Mouse (Mus musculus) lung, postnatal 0 days (tissue): ENCODE data around the gene Nat8. TPM values are rescaled to one million over a fixed set of nuclear protein-coding genes. Genes with fewer than 3 reads are reported as not detected.
A peak's percentile ranks its signal among the peaks of the same experiment; 100 is the strongest.

Source experiments
- ATAC-seq: fragments of 200-750 bp; cut with Nextera tagmentation; 2 replicates; pipeline ENCODE4 v1.8.0; 2017; ENCODE audit warnings: moderate library complexity
- DNase-seq: peaks from one replicate; pipeline ENCODE4 v3.0.0-alpha.2; 2016; ENCODE audit warnings: low spot score
- H3K27ac ChIP-seq: fragments of 300-500 bp; sonication (generic); 2 replicates; pipeline ENCODE4 v1.5.1; 2014; ENCODE audit warnings: antibody characterized with exemption, mild to moderate bottlenecking, low read length, mixed read lengths
- H3K27me3 ChIP-seq: fragments of 300-500 bp; sonication (generic); replicated peaks from 2 replicates; pipeline ENCODE4 v1.6.1; 2014; ENCODE audit warnings: low read length, mixed read lengths; ENCODE audit not compliant: insufficient read depth
- H3K36me3 ChIP-seq: fragments of 300-500 bp; sonication (generic); 2 replicates; pipeline ENCODE4 v1.6.1; 2014; ENCODE audit warnings: low read length, mixed read lengths; ENCODE audit not compliant: insufficient read depth
- H3K4me1 ChIP-seq: fragments of 300-500 bp; sonication (generic); 2 replicates; pipeline ENCODE4 v1.6.1; 2014; ENCODE audit warnings: antibody characterized with exemption, low read depth, low read length, mixed read lengths; ENCODE audit not compliant: insufficient read depth
- H3K4me2 ChIP-seq: fragments of 300-500 bp; sonication (generic); replicated peaks from 2 replicates; pipeline ENCODE4 v1.6.1; 2014; ENCODE audit warnings: low read depth, mild to moderate bottlenecking, low read length, moderate library complexity, mixed read lengths
- H3K4me3 ChIP-seq: fragments of 300-500 bp; sonication (generic); 2 replicates; pipeline ENCODE4 v1.5.1; 2014; ENCODE audit warnings: low read depth, low read length
- H3K9ac ChIP-seq: fragments of 300-500 bp; sonication (generic); replicated peaks from 2 replicates; pipeline ENCODE4 v1.6.1; 2014; ENCODE audit warnings: low read depth, mild to moderate bottlenecking
- H3K9me3 ChIP-seq: fragments of 300-500 bp; sonication (generic); 2 replicates; pipeline ENCODE4 v1.6.1; 2016; ENCODE audit warnings: low read length, mixed read lengths
- CTCF ChIP-seq: IDR thresholded peaks from 2 replicates; pipeline ENCODE4 v1.5.1; 2016; ENCODE audit warnings: antibody characterized with exemption, mild to moderate bottlenecking
- EP300 ChIP-seq: IDR thresholded peaks from 2 replicates; pipeline ENCODE4 v1.6.1; 2016; ENCODE audit warnings: antibody characterized with exemption, mild to moderate bottlenecking, control low read depth
- WGBS: fragments of 180-500 bp; shearing (Covaris S2); extraction: QIAGEN DNeasy Blood & Tissue Kit; methylation state at CpG from one replicate; pipeline ENCODE4 v1.1.7; 2014; 5-methylcytosine and 5-hydroxymethylcytosine counted together
- polyA plus RNA-seq: library from polyadenylated mRNA; unstranded; fragments of >200 nt; fragmentation: Nextera tagmentation; extraction: Ambion mirVana; gene quantifications from 2 replicates; pipeline ENCODE4 v1.2.1, GENCODE M21; 2015

The Nat8 gene
- polyA plus RNA-seq, 1 experiment from 2014 or later, result not detected

DNA sequence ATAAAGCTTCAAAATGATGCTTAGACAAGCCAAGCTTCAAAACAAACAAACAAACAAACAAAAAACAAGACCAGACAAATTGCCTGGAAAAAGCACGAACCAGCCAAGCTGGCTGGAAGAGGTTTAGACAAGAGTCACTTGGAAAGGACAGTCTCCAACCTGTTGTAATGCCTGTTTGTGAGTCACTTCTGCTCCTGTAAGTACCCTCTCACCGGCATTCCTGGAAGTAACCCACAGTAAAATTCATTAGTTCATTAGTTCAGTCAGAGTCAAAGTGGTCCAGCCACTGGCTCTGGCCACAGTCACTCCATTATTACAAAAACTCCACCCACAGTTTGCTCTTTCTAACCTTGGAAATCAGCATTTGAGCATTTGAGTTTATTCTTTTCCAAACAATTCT is 32.0 kb upstream of the Nat8 start:
- DNase-seq (no peak), ATAC-seq (no peak)
- H3K4me3 ChIP-seq, result no peak overlapping the region
- H3K27ac ChIP-seq, result no peak overlapping the region
- WGBS, result 79% methylated on average over 2 of the region's 2 CpGs
- no peak overlapping the region for H3K9ac ChIP-seq
- H3K9me3 ChIP-seq, result no peaks in the 10 kb centered on the region
- no peaks in the 10 kb centered on the region for H3K36me3 ChIP-seq
- H3K27me3 ChIP-seq, result no peaks in the 10 kb centered on the region
- no peak for TF ChIP-seq EP300
- no peak for TF ChIP-seq CTCF
- H3K4me2 ChIP-seq, result no peak overlapping the region
- H3K4me1 ChIP-seq, result no peaks in the 10 kb centered on the region

DNA sequence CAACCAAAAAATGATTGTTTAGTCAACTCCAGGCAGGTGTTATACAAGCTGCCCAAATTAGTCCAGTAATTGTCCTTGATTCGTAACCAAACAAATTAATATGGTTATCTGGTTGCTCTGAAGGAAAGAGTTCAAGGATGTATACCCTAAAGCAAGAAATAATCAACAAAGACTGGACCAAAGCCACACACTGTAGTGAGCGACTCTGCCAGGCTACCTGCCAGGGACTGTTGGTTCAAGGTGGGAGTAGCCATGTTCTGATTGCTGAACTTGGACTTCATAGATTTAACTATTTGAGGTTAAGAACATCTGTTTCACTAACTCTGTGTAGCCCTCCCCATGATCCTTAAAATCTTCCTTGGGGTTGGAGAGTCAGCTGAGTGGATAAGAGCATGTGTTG is 31.3 kb upstream of the Nat8 start:
- H3K27me3 ChIP-seq, result no peaks in the 10 kb centered on the region
- H3K4me1 ChIP-seq, result no peaks in the 10 kb centered on the region
- DNase-seq (no peak), ATAC-seq (no peak)
- H3K27ac ChIP-seq, result no peak overlapping the region
- no peak overlapping the region for H3K4me3 ChIP-seq
- no peak overlapping the region for H3K9ac ChIP-seq
- no peak for TF ChIP-seq EP300
- WGBS, result 80% methylated on average over 2 of the region's 2 CpGs
- H3K9me3 ChIP-seq, result no peaks in the 10 kb centered on the region
- H3K4me2 ChIP-seq, result no peak overlapping the region
- no peaks in the 10 kb centered on the region for H3K36me3 ChIP-seq

DNA sequence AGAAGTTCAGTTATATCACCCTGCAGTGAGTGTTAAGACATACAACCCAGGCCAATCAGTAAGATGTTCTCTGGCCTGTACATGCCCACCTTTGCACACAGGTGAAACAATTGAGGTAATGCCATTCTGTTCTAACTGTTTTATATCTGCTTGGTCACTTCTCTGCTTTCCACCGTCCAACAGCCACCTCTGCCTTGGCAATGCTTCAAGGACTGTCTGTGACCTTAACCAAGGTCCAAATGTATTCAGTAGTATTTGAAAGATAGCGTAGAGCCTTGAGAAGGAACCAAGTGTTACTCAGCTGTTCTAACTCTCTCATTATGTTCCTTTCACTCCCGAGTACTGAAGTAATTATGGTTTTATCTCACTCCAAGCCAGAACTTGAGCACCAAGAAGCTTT is 30.7 kb upstream of the Nat8 start:
- H3K4me3 ChIP-seq, result no peak overlapping the region
- H3K27me3 ChIP-seq, result no peaks in the 10 kb centered on the region
- no peaks in the 10 kb centered on the region for H3K4me1 ChIP-seq
- 77% methylated on average over 3 of the region's 3 CpGs for WGBS
- H3K9me3 ChIP-seq, result no peaks in the 10 kb centered on the region
- ATAC-seq, result no peak
- H3K27ac ChIP-seq, result no peak overlapping the region
- no peak overlapping the region for H3K9ac ChIP-seq
- no peak for TF ChIP-seq EP300
- no peak for TF ChIP-seq CTCF
- no peaks in the 10 kb centered on the region for H3K36me3 ChIP-seq
- H3K4me2 ChIP-seq, result no peak overlapping the region
- no peak for DNase-seq

DNA sequence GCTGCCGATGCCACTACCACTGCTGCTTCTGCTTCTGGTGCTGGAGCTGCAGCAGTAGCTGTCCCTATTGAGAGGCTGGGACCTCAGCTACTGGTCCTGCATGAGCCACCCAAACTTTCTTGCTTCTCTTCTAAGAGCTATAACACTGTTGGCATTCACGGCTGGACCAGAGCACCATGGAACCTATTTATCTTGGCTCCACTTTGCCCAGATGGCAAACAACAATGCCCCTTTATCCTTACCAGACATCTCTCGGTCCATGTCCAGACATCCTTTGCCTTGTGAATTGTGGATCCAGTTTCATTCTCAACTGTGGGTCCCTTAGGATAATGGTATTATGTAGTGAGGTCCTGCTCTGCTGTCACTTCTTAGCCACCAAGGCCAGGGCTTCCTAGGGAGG is 29.4 kb upstream of the Nat8 start:
- no peak overlapping the region for H3K4me3 ChIP-seq

DNA sequence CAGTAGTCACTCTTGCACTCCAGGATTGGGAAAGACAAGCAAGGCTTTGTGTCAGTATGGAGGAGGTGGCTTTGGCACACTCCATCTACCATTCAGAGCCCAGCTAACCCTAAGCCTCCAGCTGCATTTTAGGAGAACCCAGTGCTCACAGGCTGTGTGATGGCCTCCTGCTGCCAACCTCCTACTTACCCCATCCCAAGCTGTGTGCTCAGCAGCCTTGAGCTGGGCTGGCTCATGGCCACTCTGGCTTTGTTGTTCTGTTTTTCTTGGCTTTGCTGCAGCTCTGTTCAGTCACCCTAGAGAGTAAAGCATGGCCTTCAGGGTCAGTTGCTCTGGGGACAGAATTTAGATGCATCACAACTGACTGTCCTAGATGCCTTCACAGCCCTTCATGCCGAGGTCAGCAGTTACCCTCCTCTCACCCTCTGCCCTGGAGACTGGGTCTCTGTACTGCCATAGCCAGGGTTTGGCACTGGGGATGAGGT is 24.4 kb upstream of the Nat8 start:
- TF ChIP-seq CTCF (no peak), EP300 (no peak)
- no peak overlapping the region for H3K27ac ChIP-seq
- ATAC-seq, result peak; percentile 62
- no peaks in the 10 kb centered on the region for H3K9me3 ChIP-seq
- H3K4me3 ChIP-seq, result no peak overlapping the region
- peak; percentile 13 for DNase-seq
- no peak overlapping the region for H3K9ac ChIP-seq
- WGBS, result 80% methylated on average over 1 of the region's 1 CpGs
- no peak overlapping the region for H3K4me2 ChIP-seq
- H3K27me3 ChIP-seq, result no peaks in the 10 kb centered on the region
- no peaks in the 10 kb centered on the region for H3K4me1 ChIP-seq
- H3K36me3 ChIP-seq, result no peaks in the 10 kb centered on the region

More for the DNA sequence above, 29.4 kb upstream of the Nat8 start:
- DNase-seq (no peak), ATAC-seq (no peak)
- Histone ChIP-seq H3K9me3 (no peaks in the 10 kb centered on the region), H3K27ac (no peak overlapping the region), H3K9ac (no peak overlapping the region), H3K4me2 (no peak overlapping the region), H3K4me1 (no peaks in the 10 kb centered on the region), H3K36me3 (no peaks in the 10 kb centered on the region), H3K27me3 (no peaks in the 10 kb centered on the region)
- no peak for TF ChIP-seq CTCF
- TF ChIP-seq EP300, result no peak
- WGBS, result 78% methylated on average over 3 of the region's 3 CpGs

DNA sequence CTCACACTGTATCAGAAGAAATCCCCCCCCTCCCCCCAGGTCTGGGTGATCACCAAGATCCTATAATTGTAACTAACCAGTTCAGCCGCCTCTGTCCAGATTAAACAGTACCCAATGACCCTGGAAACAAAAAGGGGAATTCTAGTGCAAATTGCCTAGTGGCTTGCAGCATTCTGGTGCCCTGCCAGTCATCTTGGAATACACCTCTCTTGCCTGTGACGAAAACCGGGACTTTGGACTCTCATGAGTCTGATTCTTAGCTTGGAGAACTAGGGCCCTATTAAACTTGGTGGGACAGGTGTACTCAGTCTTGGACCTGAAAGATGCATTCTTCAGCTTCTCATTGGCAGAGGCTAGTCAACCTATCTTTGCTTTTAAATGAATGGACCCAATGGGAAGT is 21.6 kb upstream of the Nat8 start:
- H3K9me3 ChIP-seq, result no peaks in the 10 kb centered on the region
- H3K27me3 ChIP-seq, result no peaks in the 10 kb centered on the region
- no peak overlapping the region for H3K27ac ChIP-seq
- WGBS, result 75% methylated on average over 3 of the region's 3 CpGs
- DNase-seq (no peak), ATAC-seq (no peak)
- H3K9ac ChIP-seq, result no peak overlapping the region
- H3K4me3 ChIP-seq, result no peak overlapping the region
- no peak overlapping the region for H3K4me2 ChIP-seq
- no peaks in the 10 kb centered on the region for H3K36me3 ChIP-seq
- H3K4me1 ChIP-seq, result no peaks in the 10 kb centered on the region
- TF ChIP-seq EP300, result no peak
- TF ChIP-seq CTCF, result no peak
